Mouse (Mus musculus) adrenal gland, adult 18-20 months (tissue): Measurements from ENCODE around the gene Trp73. TPM values are rescaled to one million over a fixed set of nuclear protein-coding genes. Genes with fewer than 3 reads are reported as not detected.

Experiments
- DNase-seq, 2 experiments: peaks; one replicate each; pipeline ENCODE4 v3.0.0; 2021 to 2022; ENCODE audit warnings: low spot score in 2 of 2
- total RNA-seq, 2 experiments: library from RNA; stranded (reverse); gene quantifications; 1 replicate in 1 of 2; 2 replicates in 1 of 2; pipeline ENCODE4 v1.2.3; 2021

Gene Trp73
- total RNA-seq, 2 experiments from 2014 or later = not detected

DNA sequence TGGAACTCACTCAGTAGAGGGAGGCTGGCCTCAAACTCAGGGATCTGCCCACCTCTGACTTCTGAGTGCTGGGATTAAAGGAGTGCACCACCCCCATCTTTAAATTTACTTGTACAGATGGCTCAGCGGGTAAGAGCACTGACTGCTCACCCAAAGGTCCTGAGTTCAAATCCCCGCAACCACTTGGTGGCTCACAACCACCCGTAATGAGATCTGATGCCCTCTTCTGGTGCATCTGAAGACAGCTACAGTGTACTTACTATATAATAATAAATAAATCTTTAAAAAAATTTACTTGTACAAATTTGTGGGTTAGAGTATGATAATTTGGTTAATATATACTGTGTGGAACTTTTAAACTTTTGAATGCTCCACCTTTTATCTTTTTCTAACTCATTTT, 4.7 kb upstream of the Trp73 start:
- no peak for DNase-seq

DNA sequence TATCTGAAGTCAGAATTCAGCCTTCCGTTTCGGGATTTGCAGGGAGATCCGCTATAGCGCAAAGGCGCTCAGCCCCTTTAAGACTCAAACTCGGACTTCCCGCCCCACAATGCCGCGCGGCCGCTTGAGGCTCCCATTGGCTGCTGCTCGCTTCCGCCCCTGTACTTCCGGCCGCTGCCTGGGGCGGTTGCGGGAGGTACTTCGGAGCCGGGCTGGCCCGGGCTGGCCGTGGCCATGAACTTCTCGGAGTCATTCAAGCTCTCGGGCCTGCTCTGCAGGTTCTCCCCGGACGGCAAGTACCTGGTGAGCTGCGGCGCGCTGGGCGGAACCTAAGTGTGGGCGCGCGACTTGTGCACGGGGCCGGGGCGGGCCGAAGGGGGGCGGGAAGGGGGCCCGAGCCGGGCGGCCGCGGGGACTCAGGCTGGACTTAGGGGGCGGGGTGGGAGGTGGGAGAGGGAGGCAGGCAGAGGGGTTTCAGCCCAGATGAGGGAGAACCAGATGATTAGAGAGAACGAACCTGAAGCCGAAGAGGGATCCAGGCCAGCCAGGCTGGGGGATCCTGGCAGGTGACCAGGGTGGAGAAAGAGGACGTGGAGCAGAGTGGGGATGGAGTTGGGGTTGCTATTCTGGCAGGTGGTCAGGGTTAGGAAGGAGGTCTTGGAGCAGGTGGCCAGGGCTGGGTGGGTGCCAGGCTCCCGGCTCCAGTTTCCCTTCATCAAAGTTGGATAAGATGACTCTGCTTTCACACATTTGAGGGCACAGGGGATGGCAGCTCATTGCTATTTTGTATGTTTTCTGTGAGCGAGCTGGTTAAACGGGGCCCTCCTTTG, 2.4 kb upstream of the Trp73 start, which contains the start of gene Wrap73:
Gene Wrap73, plus strand, starts transcription at position 162 of the 830 bp plus-strand sequence.
- DNase-seq = peak; percentile 80 to 83

DNA sequence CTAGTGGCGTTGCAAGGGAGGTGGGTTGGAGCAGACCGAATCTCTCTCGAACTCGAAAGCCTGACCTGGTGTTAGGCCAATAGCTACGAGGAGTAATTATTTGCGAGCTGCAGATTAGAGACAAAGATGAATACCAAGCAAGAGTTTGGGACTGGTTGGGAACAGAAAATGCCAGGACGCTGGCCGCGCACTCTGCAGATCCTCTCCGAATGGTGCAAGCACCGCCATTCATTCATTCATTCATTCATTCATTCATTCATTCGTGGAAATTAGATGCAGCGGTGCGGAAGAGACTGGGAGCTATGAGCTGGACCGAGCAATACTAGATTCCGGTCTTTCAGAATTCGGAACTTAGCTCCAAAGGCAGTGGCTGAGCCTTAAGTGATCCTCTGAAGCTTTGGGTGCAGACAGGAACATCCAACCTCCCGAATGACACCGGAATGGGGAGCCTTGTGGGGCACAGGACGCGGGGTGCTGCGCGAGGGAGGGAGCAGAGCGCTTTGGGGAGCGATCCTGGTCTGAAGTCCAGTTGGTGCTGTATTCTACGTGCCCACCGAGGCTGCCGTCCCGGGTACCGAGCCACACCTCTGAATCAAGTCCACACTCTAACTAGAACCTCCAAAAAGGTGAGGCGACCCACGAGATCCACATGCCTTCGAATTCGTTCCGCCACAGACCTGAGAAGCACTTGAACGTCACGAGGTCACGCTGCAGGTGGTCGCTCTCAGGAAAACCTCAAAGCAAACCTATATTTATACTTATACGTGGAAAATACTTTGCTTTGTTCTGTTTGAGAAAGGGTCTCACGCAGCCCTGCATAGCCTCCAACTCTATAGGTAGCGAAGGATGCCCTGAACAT, 1.2 kb upstream of the Trp73 start:
- no peak for DNase-seq

DNA sequence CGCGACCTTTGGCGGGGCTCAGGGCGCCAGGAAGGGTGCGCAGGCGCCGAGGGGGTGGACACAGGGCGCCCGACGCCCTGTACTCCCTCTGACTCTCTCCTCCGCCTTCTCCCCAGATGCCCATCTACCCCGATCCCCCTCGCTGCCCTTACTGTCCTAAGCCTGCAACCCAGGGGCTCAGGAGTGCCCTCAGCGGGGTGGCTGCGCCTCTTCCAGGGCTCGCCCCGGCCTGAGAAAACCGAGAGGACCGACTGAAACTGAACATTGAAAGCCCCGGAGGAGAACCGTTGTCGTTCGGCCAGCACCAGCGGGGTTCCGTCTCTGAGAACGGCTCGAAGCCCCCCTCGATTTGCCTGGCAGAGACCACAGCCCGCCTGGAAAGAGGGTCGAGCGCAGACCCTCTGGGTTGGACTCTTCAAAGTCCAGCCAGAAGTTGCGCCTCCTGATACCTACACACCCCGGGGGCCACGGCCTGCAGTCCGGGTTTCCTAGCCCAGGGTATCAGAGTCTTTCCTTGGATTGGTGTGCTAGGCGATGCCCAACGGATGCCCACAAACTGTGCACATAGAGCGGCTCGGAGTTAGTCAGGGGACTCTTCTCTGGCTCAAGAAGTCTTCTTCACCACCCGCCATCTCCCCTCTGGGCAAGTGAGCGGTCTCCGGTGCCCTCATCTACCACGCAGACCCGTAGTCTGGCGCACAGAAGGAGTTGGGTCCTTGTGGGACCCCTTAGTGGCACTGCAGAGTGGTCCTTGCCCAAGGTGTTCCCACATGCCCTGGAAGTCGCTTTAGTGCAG, 403 bp upstream of the Trp73 start:
- no peak for DNase-seq

DNA sequence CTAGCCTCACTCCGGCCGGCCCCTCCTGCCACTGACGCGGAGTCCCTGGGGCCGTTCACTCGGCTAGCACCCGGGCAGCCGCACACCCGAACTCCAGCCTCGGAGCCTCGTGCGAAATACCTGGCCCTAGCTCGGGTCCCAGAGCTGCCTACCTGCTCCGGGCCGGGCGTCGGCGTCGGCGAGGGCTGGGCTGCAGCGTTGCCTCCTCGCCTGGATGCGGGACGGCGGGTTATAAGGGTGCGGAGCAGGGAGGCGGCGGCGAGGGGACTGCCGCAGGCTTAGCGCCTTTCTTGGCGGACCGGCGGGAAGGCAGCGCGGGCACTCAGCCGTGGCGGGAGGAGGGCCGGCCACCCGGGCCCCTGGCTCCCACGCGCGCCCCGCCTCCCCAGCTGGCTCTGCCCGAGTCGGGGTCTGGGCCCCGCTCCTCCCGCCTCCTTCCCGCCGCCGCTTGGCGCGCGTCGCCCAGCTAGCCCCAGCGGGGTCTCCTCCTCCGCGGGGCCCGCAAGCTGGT, 282 bp downstream of the Trp73 start:
- no peak for DNase-seq

DNA sequence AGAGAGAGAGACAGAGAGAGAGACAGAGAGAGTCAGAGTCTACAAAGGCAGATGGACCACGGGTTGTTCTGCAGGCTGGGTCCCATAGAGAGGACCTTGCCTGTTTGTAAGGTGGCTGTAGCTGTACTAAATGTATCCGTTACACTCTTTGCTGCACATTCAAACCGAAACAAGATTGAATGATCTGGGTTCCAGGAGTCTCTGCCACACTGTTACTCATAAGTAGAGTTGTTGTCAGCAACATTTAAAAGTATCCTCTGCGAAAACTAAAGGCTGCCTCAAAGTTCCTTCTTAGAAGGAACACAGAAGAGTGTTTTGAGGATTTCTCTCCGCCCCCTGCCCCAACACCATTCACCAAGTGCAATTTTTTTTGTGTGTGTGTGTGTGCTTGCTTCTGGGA, 2.9 kb downstream of the Trp73 start:
- no peak for DNase-seq

DNA sequence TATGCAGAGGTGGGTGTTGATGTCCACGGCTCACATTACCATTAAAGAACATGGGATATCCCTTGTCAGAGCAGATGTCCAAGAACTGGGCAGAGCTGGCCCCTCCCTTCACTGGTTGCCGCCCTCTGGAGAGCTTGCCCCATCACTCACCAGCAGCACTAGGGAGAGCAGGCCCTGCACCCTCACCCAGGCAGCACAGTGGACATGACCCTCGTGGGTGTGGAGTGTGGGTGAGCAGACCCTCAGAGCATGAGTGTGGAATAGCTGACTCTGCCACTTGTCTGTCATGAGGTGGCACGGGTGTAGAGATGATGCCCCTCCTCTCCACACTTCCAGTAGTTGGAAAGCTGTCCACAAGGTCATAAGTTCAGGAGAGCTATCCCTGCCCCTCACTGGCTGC, 5.2 kb downstream of the Trp73 start:
- DNase-seq = no peak

DNA sequence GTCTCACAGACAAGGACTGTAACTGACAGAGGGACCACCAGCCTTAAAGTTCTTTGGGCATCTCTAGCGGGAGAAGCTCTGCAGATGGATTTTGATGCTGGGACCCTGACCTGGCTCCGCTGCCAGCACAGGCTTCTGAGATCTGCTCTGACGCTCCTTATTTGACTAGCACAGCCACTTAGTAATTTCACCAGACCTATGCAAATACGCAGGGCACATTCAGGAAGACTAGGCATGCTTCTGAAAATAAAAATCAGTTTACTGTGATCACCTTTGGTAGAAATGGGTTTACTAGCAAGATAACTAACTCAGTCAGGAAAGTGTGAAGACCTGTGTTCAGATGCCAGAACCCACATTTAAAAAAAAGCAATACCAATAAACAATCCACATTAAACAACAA, 8.1 kb downstream of the Trp73 start:
- no peak for DNase-seq

DNA sequence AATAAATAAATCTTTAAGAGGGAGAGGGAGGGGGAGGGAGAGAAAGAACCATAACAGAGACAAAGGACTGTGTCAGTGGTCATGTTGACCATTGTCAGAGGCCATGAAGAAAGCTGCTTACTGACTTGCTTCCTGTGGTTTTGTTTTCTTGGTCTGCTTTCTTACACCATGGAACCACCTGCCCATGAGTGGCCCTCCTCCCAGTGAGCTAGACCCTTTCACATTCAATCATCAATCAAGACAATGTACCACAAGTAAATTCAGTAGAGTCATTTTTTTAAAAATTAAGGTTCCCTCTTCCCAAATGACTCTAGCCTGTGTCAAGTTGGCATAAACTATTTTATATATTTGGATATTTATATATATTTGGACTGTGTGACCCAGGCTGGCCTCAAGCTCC, 10.1 kb downstream of the Trp73 start:
- DNase-seq = no peak

DNA sequence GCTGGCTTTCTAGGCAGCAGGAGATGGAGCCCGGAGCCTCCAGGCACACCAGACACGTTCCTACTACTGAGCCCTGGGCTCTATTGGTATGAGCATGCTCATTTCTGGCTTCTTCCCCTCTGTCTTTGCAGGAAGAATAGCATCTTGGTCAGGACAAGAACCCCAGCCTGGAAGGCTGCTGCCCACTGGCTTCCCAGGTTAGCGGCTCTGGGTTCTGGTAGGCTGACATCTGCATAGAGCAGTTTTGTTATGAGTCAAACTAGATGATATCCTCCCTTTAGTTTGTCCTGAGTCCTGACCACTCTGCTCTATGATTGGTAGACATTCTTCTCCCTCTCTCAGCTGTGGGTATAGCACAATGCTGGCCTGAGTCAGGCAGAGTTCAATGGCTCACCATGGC, 12.7 kb downstream of the Trp73 start:
- no peak for DNase-seq

DNA sequence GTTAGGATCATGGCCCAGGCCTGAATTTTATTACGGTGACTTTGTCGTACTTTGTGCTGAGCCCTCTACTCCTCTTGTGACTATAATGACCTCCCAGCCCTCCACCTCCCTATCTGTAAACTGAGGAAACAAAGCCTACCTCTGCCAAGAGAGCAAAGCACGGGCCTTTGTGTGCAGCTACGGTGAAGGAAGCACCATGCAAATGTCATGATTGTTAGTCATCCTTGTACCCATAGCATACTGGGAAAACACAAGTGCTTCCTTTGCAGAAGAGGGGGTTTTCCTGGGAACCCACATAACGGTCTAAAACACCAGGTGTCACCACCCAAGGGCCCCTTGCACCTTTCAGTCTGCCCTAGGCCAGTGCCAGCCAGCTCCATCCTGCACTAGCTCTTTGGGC, 14.8 kb downstream of the Trp73 start:
- DNase-seq = no peak

DNA sequence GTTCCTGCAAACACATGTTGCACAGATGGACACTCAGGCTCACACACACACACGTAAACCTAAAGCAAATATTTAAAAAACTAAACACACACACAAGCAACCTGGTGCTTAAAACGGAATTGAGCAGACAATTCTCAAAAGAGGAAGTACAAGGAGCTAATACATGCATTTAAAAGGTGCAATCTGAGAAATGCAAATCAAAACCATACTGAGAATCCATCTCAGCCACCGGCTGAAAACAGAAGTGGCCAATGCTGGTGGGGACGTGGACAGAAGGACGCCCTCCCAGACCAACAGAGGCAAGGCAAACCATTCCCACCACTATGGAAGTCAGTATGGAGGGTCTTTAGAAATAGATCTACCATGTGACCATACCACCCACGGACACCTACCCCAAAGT, 16.5 kb downstream of the Trp73 start:
- DNase-seq = no peak

DNA sequence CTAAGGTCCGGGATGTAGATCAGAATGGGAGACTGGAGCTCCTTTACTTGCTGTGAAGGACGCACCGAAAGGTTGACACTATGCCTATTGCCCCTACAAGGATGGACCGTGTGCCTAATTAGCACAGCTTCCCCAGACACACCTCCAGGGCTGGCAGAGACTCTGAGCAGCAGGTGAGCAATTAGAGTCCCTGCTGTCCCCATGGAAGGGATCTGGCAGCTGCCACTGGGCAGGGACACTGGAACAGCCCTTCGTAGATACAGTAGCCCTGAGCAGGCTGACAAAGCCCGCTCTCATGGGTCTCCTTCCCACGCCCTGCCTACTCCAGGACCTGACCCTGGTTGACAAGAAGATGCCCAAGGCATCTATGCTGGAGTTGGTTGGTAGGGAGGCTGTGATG, 17.6 kb downstream of the Trp73 start:
- no peak for DNase-seq

DNA sequence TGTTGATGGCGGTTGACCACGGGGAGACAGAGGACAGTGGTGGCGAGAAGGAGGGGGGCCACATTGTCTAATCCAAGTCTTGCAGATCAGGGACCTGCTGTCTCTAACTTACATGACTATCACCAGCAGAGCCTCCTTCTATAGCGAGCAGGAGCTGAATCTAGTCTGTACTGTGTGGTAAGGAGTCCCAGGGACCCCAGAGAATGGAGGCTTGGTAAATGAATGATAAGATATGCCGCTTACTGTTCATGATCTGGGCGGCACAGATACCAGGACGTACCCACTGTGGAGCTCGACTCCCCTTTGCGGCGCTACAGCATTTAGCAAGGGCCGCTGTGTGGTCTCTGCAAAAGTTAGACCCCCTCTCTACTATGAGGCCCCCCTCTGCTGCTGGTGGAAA, 18.2 kb downstream of the Trp73 start:
- no peak for DNase-seq

DNA sequence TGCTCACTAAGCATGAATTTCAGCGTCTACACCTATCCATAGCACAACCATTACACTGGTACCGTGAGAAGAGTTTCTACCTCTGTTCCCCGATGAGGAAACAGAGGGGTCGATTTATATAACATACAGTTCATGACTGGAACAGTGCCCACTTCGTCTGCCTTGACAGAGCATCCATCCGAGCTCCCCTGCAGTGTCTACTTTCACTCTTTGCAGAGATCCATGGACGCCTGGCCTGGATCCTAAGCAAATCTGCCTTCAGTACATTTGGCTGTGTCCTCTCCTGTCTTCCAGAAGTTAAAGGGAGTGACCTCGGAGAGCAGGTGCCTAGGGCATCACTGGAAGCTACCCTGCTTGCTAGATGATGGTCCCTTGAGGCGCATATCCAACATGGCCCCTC, 20.8 kb downstream of the Trp73 start:
- DNase-seq = no peak

DNA sequence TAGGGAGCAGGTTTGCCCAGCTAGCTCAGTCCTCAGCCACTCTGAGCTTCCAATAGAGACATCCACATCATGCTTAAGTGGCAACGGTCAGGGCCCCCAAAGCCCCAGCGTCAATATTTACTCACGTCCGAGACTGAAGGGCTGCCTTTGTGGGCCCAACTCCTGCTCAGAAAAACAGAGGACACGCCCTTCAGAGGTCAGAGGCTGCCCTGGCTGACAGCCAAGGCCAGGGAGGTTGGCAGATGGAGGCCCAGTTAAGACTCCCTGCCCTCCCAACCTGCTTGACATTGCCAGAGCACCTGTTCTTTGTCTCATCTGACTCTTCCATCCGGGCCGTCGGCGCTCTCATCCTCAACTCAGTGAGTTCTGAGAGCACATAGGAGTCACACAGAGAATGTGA, 21.2 kb downstream of the Trp73 start:
- DNase-seq = no peak

DNA sequence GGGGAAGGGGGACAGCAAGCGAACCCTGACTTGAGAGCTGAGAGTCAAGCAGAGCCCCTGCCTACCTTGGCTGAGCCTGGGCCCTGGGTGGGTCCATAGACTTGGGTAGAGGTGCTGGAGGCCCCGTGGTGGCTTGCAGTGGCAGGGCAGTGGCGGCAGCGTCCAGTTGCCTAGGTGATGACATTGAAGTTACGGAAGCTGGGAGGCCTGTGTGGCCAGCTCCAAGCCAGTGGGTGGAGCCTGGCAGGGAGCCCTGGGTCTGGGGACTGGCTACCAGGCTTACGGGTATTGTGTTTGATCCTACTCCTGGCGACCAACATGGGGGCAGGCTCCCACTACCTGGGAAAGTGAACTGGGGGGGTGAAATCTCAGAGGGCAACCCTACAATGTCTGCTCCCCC, 23.6 kb downstream of the Trp73 start:
- DNase-seq = no peak

DNA sequence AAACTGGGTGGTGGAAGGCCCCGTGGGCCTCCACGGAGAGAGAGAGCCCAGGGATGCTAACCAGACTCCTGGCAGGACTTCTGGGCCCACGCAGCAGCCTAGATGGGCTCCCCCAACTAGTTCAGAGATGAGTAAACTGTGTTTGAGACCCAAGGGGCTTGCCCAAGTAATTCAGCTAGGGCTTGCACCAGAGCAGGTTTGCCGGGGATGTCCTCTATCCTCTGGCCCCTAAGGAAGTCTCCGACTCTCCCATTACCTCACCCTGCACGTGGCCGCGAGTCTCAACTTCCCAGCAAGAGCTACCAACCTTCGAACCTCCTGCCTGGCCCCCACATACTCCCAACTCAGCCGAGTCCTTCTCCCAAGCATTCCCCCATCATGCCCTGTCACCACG, 30.2 kb downstream of the Trp73 start:
- no peak for DNase-seq

DNA sequence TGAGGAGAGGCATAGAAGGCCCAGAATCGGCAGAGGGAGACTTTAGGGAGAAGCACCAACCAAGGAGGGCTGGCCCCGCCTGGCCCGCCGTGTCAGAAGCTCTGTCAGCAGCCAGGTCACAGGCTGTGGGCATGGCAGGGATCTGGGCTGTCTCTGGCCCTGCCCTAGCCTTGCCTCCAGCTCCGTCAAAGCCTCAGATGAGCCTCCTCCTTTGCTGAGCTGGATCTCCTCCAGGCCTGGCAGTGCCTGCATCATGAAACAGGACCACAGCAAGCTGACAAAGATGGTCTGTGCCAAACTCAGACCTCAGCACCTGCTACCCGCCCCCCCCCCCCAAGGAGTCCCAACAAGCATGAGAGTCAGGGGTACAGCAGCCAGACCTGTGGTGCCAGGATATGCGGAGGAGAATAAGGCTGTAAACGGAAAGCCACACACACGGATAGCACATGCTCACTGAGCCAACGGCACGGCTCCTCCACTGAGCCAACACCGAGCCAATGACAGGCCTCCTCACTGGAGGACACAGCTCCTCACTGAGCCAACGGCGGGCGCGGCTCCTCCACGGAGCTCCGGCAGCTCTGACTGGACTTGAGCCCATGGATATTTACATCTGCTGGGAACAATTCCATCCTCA, 30.7 kb downstream of the Trp73 start:
- DNase-seq = no peak

DNA sequence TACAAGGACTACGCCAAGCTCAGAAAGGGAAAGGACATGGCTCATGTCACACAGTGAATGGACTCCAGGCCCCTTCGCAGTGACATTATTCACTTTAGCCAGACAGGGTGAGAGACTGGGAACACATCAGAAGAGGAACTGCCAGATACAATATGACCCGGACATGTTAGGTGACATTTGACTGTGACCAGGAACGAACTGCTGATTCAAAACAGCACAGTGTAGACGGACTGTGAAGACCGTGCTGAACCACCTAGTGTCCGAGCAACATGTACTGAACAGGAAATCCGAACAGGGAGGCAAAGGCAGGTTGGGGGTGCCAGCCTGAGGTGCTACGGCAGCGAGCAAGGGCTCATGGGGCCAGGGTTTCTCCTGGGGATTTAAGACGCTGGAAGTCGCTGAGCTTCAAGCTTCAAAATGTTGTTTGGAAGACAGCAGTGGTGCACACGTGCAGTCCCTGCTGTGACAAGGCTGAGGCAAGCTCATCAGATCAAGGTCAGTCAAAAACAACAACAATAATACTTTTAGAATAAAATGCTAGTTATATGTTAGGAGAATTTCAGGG, 33.4 kb downstream of the Trp73 start:
- no peak for DNase-seq
